Mouse (Mus musculus) layer of hippocampus, postnatal 25 days (tissue): ENCODE data around the gene En2. TPM values are rescaled to one million over a fixed set of nuclear protein-coding genes. Genes with fewer than 3 reads are reported as not detected.

ENCODE experiments used
- DNase-seq, 2 experiments: peaks; one replicate each; pipeline ENCODE4 v3.0.0; 2022; ENCODE audit warnings: mixed read lengths in 2 of 2, low spot score in 1 of 2; ENCODE audit errors: extremely low spot score in 1 of 2
- total RNA-seq, 2 experiments: library from RNA; stranded (reverse); gene quantifications; 2 replicates each; pipeline ENCODE4 v1.2.3; 2021

The En2 gene
- total RNA-seq, 2 experiments from 2014 or later, result 0.34 to 0.56 TPM

GRCm38 (mm10) chr5:28176023-28176422 is 10.5 kb downstream of the En2 start:
- DNase-seq, result no peak

- DNase-seq, result no peak
These were observed 11.1 kb downstream of the En2 start for GRCm38 (mm10) chr5:28176585-28176984.

- DNase-seq, result no peak
These were observed 12.8 kb downstream of the En2 start for GRCm38 (mm10) chr5:28178322-28178721.

GRCm38 (mm10) chr5:28179237-28179790 is 13.8 kb downstream of the En2 start:
- no peak for DNase-seq

- DNase-seq, result no peak
These were observed 26.0 kb downstream of the En2 start for GRCm38 (mm10) chr5:28191201-28192098.

- DNase-seq, result no peak
These were observed 26.6 kb downstream of the En2 start for GRCm38 (mm10) chr5:28192099-28192454.

- no peak for DNase-seq
These were observed 30.0 kb downstream of the En2 start for GRCm38 (mm10) chr5:28195473-28195872.

- no peak for DNase-seq
These were observed 33.8 kb downstream of the En2 start for GRCm38 (mm10) chr5:28199089-28199873.

GRCm38 (mm10) chr5:28203086-28203485 is 37.6 kb downstream of the En2 start:
- no peak for DNase-seq

- DNase-seq, result no peak
These were observed 39.2 kb downstream of the En2 start for GRCm38 (mm10) chr5:28204678-28205077.

GRCm38 (mm10) chr5:28206448-28206847 is 41.0 kb downstream of the En2 start:
- no peak for DNase-seq

- no peak for DNase-seq
These were observed 41.5 kb downstream of the En2 start for GRCm38 (mm10) chr5:28207043-28207442.

- no peak for DNase-seq
These were observed 43.4 kb downstream of the En2 start for GRCm38 (mm10) chr5:28208726-28209520.

GRCm38 (mm10) chr5:28209549-28210431 is 44.3 kb downstream of the En2 start:
- no peak for DNase-seq

- peak in 1 of 2 experiments; percentile 6 for DNase-seq
These were observed 45.4 kb downstream of the En2 start for GRCm38 (mm10) chr5:28210591-28211550.

- no peak for DNase-seq
These were observed 46.3 kb downstream of the En2 start for GRCm38 (mm10) chr5:28211651-28212310.

GRCm38 (mm10) chr5:28213441-28213840 is 47.9 kb downstream of the En2 start:
- no peak for DNase-seq

- DNase-seq, result no peak
These were observed 54.1 kb downstream of the En2 start for GRCm38 (mm10) chr5:28219596-28219995.
